Mouse (Mus musculus) bone marrow macrophage, adult 2 months (primary cell): ENCODE measurements at regions not wholly inside any gene's neighbourhood (a gene's known extent, or its start where the extent isn't known, plus 50 kb on each side); places are given as distances from the start of the nearest gene placed in this dataset.

ENCODE experiments used
- CTCF ChIP-seq: IDR thresholded peaks from 2 replicates; pipeline ENCODE4 v1.5.1; 2012; ENCODE audit warnings: low read depth, mild to moderate bottlenecking, low read length, moderate library complexity
- POLR2A ChIP-seq: IDR thresholded peaks from 2 replicates; pipeline ENCODE4 v1.6.1; 2012; ENCODE audit warnings: mild to moderate bottlenecking, low read depth, low read length, borderline replicate concordance

DNA sequence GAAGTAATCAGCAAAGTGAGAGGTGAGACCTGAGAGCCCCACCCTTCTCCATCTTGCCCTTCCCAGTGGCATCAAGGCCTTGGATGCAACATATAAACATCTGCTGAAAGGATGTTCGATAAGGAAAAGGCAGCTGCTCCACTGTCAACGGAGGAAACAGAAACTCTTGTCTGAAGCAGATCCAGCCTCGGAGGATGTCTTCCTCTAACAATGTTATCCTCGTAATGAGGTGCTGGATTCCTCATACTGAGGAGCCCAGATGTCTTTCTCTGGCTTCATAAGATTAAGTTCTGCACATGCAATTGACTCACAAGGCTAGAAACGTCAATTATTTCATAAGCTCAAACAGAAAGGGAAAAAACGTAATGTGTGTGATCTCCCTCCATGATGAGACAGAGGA is 61.8 kb upstream of the Vcam1 start:
- TF ChIP-seq CTCF (no peak), POLR2A (no peak)
